Mouse (Mus musculus) T-helper 2 cell (primary cell): ENCODE results near the gene Gen1.

ENCODE experiments used
- in situ Hi-C: fragments of 300-600 bp; cut with MboI, MseI; formaldehyde crosslinking; loops from one replicate; pipeline ENCODE4 v1.15.1; 2025; ENCODE audit warnings: high pct_unique_total_duplicates

Gen1 gene

GRCm38 (mm10) chr12:11265382-11266281, at the start of gene Gen1, which contains the start of gene Smc6:
Gen1 (minus strand) TSS chr12:11265801.
Smc6 (plus strand) TSS chr12:11265886.
- in situ Hi-C loops: no loop called here

- in situ Hi-C loops: no loop called here
Measured at GRCm38 (mm10) chr12:11313840-11314239, 48.2 kb upstream of the Gen1 start.

GRCm38 (mm10) chr12:11311106-11311505, 45.5 kb upstream of the Gen1 start:
- in situ Hi-C loops: no loop called here

- in situ Hi-C loops: no loop called here
Measured at GRCm38 (mm10) chr12:11306753-11307645, 41.4 kb upstream of the Gen1 start.

GRCm38 (mm10) chr12:11300858-11301257, 35.3 kb upstream of the Gen1 start:
- in situ Hi-C loops: no loop called here

- in situ Hi-C loops: loop anchor here (5.0 kb wide), 1 partner anchor 89 kb away; no protein-coding TSS in a partner anchor
Measured at GRCm38 (mm10) chr12:11286382-11286781, 20.8 kb upstream of the Gen1 start.

GRCm38 (mm10) chr12:11281584-11281983, 16.0 kb upstream of the Gen1 start:
- in situ Hi-C loops: no loop called here

GRCm38 (mm10) chr12:11279886-11280285, 14.3 kb upstream of the Gen1 start:
- in situ Hi-C loops: no loop called here

GRCm38 (mm10) chr12:11277207-11277606, 11.6 kb upstream of the Gen1 start:
- in situ Hi-C loops: no loop called here

GRCm38 (mm10) chr12:11276632-11277031, 11.0 kb upstream of the Gen1 start:
- in situ Hi-C loops: no loop called here

GRCm38 (mm10) chr12:11273185-11273584, 7.6 kb upstream of the Gen1 start:
- in situ Hi-C loops: no loop called here

GRCm38 (mm10) chr12:11272568-11272967, 7.0 kb upstream of the Gen1 start:
- in situ Hi-C loops: no loop called here

- in situ Hi-C loops: no loop called here
Measured at GRCm38 (mm10) chr12:11267030-11267429, 1.4 kb upstream of the Gen1 start.

GRCm38 (mm10) chr12:11266282-11266985, 833 bp upstream of the Gen1 start:
- in situ Hi-C loops: no loop called here

GRCm38 (mm10) chr12:11264895-11265294, 706 bp downstream of the Gen1 start:
- in situ Hi-C loops: no loop called here

- in situ Hi-C loops: no loop called here
Measured at GRCm38 (mm10) chr12:11250322-11250721, 15.3 kb downstream of the Gen1 start.

GRCm38 (mm10) chr12:11247460-11247859, 18.1 kb downstream of the Gen1 start:
- in situ Hi-C loops: no loop called here

GRCm38 (mm10) chr12:11235996-11236395, 29.6 kb downstream of the Gen1 start:
- in situ Hi-C loops: no loop called here

GRCm38 (mm10) chr12:11230267-11230666, 35.3 kb downstream of the Gen1 start:
- in situ Hi-C loops: no loop called here

GRCm38 (mm10) chr12:11226529-11227268, 38.9 kb downstream of the Gen1 start:
- in situ Hi-C loops: no loop called here

- in situ Hi-C loops: no loop called here
Measured at GRCm38 (mm10) chr12:11226123-11226522, 39.5 kb downstream of the Gen1 start.
